10 mouse cellular contexts compared by ENCODE assay signal in genomic region chr19:47917396-47917795, GRCm38 (mm10). TPM values are rescaled to one million over a fixed set of nuclear protein-coding genes. Genes with fewer than 3 reads are reported as not detected.
DNase-seq lines count a peak whose midpoint lies in the region; ATAC-seq and TF ChIP-seq lines count a peak whose summit lies in the region.
"Had no signal": no experiment of that assay in that cellular context is flagged by ENCODE, and none has a peak within 500 bp of the region (broad histone marks: within the 10 kb centered on the region; RNA-seq: fewer than 3 reads in every experiment).

No protein-coding gene starts in this region.

- peaks cover 7% of the 10 kb centered on the region; the same call in 1 of the 2 replicates for H3K27me3 ChIP-seq in erythroblast, embryonic 14.5 days (ENCODE audit: control insufficient read depth)
- H3K27me3 ChIP-seq in spleen, adult 2 months (ENCODE audit: control insufficient read depth, insufficient read depth, low read length) = no peaks in the 10 kb centered on the region
- no peaks in the 10 kb centered on the region for H3K27me3 ChIP-seq in liver, embryonic 13.5 days

- H3K36me3 ChIP-seq in erythroblast, embryonic 14.5 days (ENCODE audit: control insufficient read depth) = peaks cover 8% of the 10 kb centered on the region
- H3K36me3 ChIP-seq in spleen, adult 2 months (ENCODE audit: control insufficient read depth, insufficient read depth, low read length) = no peaks in the 10 kb centered on the region
- no peaks in the 10 kb centered on the region for H3K36me3 ChIP-seq in liver, embryonic 13.5 days

- TF ChIP-seq CTCF in spleen, adult 2 months (IDR thresholded peaks at IDR 0.05; ENCODE audit: extremely low read depth, insufficient read depth, insufficient read length, insufficient replicate concordance) = no peak

- H3K9ac ChIP-seq in liver, embryonic 13.5 days = 0 out of 2 replicates have a peak overlapping the region, but pooled peaks have one; percentile 90

- no peaks in the 10 kb centered on the region for H3K9me3 ChIP-seq in erythroblast, embryonic 14.5 days (ENCODE audit: control insufficient read depth, low read length)
- no peaks in the 10 kb centered on the region for H3K9me3 ChIP-seq in liver, embryonic 13.5 days (replicated peaks)

- WGBS in spleen, adult 2 months = 71% methylated on average over 4 of the region's 4 CpGs
- 64% methylated on average over 4 of the region's 4 CpGs for WGBS in liver, embryonic 13.5 days (ENCODE audit: insufficient replicate concordance)

- no peak overlapping the region for H3K27ac ChIP-seq in spleen, adult 2 months (ENCODE audit: insufficient read depth, low read length)
- no peak overlapping the region for H3K27ac ChIP-seq in liver, embryonic 13.5 days

- ATAC-seq in erythroblast, adult 5-6 weeks (replicated peaks; ENCODE audit: low FRiP score, poor library complexity, severe bottlenecking) = no peak
- no peak for ATAC-seq in liver, embryonic 13.5 days (ENCODE audit: low read depth)

- H3K4me2 ChIP-seq in liver, embryonic 13.5 days = peak overlapping the region; percentile 87

- H3K4me3 ChIP-seq in erythroblast, embryonic 14.5 days (replicated peaks) = peak overlapping the region; percentile 94
- peak overlapping the region; percentile 12; the same call in 1 of the 2 replicates for H3K4me3 ChIP-seq in spleen, adult 2 months (ENCODE audit: extremely low read depth, insufficient read depth, insufficient read length)
- peak overlapping the region; percentile 84 for H3K4me3 ChIP-seq in liver, embryonic 13.5 days (replicated peaks)

- TF ChIP-seq POLR2A in spleen, adult 2 months (IDR thresholded peaks at IDR 0.05; ENCODE audit: low read depth, low read length) = no peak

- DNase-seq in spleen, adult 2 months (ENCODE audit: low read depth in 1 of 2, low spot score in 2 of 2) = peak in 1 of 2 experiments; percentile 3
- no peak for DNase-seq in spleen, postnatal 14 days (ENCODE audit: low spot score in 2 of 2)
- DNase-seq in liver, embryonic 13.5 days = no peak
- no peak for DNase-seq in adipocyte (ENCODE audit: low spot score)
- no peak for DNase-seq in frontal cortex, adult 2 months (ENCODE audit: extremely low spot score in 1 of 2, low spot score in 1 of 2)
- no peak for DNase-seq in thymus, postnatal 0 days (ENCODE audit: low spot score)
- DNase-seq: adrenal gland, postnatal 36 days had no signal

- H3K4me1 ChIP-seq in erythroblast, embryonic 14.5 days (ENCODE audit: control insufficient read depth) = peaks cover 43% of the 10 kb centered on the region
- peaks cover 22% of the 10 kb centered on the region; the same call in 1 of the 2 replicates for H3K4me1 ChIP-seq in spleen, adult 2 months (ENCODE audit: control insufficient read depth, insufficient read depth, insufficient read length)
- peaks cover 28% of the 10 kb centered on the region for H3K4me1 ChIP-seq in liver, embryonic 13.5 days (replicated peaks)

RNA-seq across cellular contexts. Expression of gene Cfap43, which starts 1.7 kb away (rescaled TPM):
- polyA plus RNA-seq in erythroblast, embryonic 14.5 days (2012) = not detected in 2 replicates
- total RNA-seq in erythroblast, adult 5-6 weeks (2015; ENCODE audit: low replicate concordance) = not detected in 2 replicates
- total RNA-seq in erythroblast, adult 5-6 weeks (2017; ENCODE audit: low replicate concordance) = not detected in 2 replicates
- polyA plus RNA-seq in spleen, adult 2 months (2012; rRNA removed) = not detected in 2 replicates
- 0.03 TPM in 1 of 2 replicates, not detected in the other for polyA plus RNA-seq in liver, embryonic 13.5 days (2015; fragmentation: Nextera tagmentation; extraction: Ambion mirVana)
- polyA plus RNA-seq in frontal cortex, adult 2 months (2012; rRNA removed) = 0.40 and 0.44 TPM in 2 replicates
- 0.20 and 0.35 TPM in 2 replicates for polyA plus RNA-seq in thymus, postnatal 0 days (2015; fragmentation: Nextera tagmentation; extraction: Ambion mirVana)
- total RNA-seq: adrenal gland, postnatal 36 days had no signal

RNA-seq across cellular contexts. Expression of gene Itprip, which starts 1.7 kb away (rescaled TPM):
- 0.18 and 0.23 TPM in 2 replicates for polyA plus RNA-seq in erythroblast, embryonic 14.5 days (2012)
- 4.6 and 19.0 TPM in 2 replicates for total RNA-seq in erythroblast, adult 5-6 weeks (2015; ENCODE audit: low replicate concordance)
- 3.1 and 7.2 TPM in 2 replicates for total RNA-seq in erythroblast, adult 5-6 weeks (2017; ENCODE audit: low replicate concordance)
- polyA plus RNA-seq in spleen, adult 2 months (2012; rRNA removed) = 16.9 and 21.1 TPM in 2 replicates
- polyA plus RNA-seq in liver, embryonic 13.5 days (2015; fragmentation: Nextera tagmentation; extraction: Ambion mirVana) = 3.8 and 3.9 TPM in 2 replicates
- polyA plus RNA-seq in frontal cortex, adult 2 months (2012; rRNA removed) = 0.78 and 0.86 TPM in 2 replicates
- polyA plus RNA-seq in thymus, postnatal 0 days (2015; fragmentation: Nextera tagmentation; extraction: Ambion mirVana) = 20.9 and 21.1 TPM in 2 replicates

RNA-seq across cellular contexts. Expression of gene Cfap58, which starts 20.1 kb away (rescaled TPM):
- not detected in 2 replicates for polyA plus RNA-seq in erythroblast, embryonic 14.5 days (2012)
- not detected in 2 replicates for total RNA-seq in erythroblast, adult 5-6 weeks (2015; ENCODE audit: low replicate concordance)
- not detected in 2 replicates for total RNA-seq in erythroblast, adult 5-6 weeks (2017; ENCODE audit: low replicate concordance)
- not detected in 2 replicates for polyA plus RNA-seq in spleen, adult 2 months (2012; rRNA removed)
- polyA plus RNA-seq in liver, embryonic 13.5 days (2015; fragmentation: Nextera tagmentation; extraction: Ambion mirVana) = not detected in 2 replicates
- 0.14 and 0.29 TPM in 2 replicates for polyA plus RNA-seq in frontal cortex, adult 2 months (2012; rRNA removed)
- 0.09 and 0.18 TPM in 2 replicates for polyA plus RNA-seq in thymus, postnatal 0 days (2015; fragmentation: Nextera tagmentation; extraction: Ambion mirVana)
- total RNA-seq: hematopoietic stem cell, adult 5-6 weeks had no signal

RNA-seq across cellular contexts. Expression of gene Gsto2, which starts 52.1 kb away (rescaled TPM):
- polyA plus RNA-seq in erythroblast, embryonic 14.5 days (2012) = not detected in 2 replicates
- total RNA-seq in erythroblast, adult 5-6 weeks (2015; ENCODE audit: low replicate concordance) = not detected in 2 replicates
- total RNA-seq in erythroblast, adult 5-6 weeks (2017; ENCODE audit: low replicate concordance) = not detected in 2 replicates
- polyA plus RNA-seq in spleen, adult 2 months (2012; rRNA removed) = 0.13 and 0.32 TPM in 2 replicates
- polyA plus RNA-seq in liver, embryonic 13.5 days (2015; fragmentation: Nextera tagmentation; extraction: Ambion mirVana) = 0.16 and 0.22 TPM in 2 replicates
- polyA plus RNA-seq in frontal cortex, adult 2 months (2012; rRNA removed) = 1.8 and 2.0 TPM in 2 replicates
- 0.39 and 0.52 TPM in 2 replicates for polyA plus RNA-seq in thymus, postnatal 0 days (2015; fragmentation: Nextera tagmentation; extraction: Ambion mirVana)
- total RNA-seq: hematopoietic stem cell, adult 5-6 weeks had no signal

Comparison
In these comparisons a context has a peak if more than half of its experiments do, and no peak if none do; other contexts are left out.
1. H3K4me3 ChIP-seq: peak in every context shown above with its lines; median percentile 94 in erythroblast, embryonic 14.5 days; 84 in liver, embryonic 13.5 days; 12 in spleen, adult 2 months.